Mouse (Mus musculus) liver, embryonic 16.5 days (tissue): ENCODE results near the gene Lin28a. TPM values are rescaled to one million over a fixed set of nuclear protein-coding genes. Genes with fewer than 3 reads are reported as not detected.

Experiments used
- ATAC-seq: fragments of 200-750 bp; cut with Nextera tagmentation; 2 replicates; pipeline ENCODE4 v1.8.0; 2017; ENCODE audit warnings: low read depth, mild to moderate bottlenecking, moderate number of reproducible peaks, moderate library complexity
- H3K27ac ChIP-seq: fragments of 300-500 bp; sonication (generic); 2 replicates; pipeline ENCODE4 v1.5.1; 2014; ENCODE audit warnings: mild to moderate bottlenecking, low read length
- H3K27me3 ChIP-seq: fragments of 300-500 bp; sonication (generic); 2 replicates; pipeline ENCODE4 v1.6.1; 2014; ENCODE audit warnings: low read depth, low read length, mixed read lengths; ENCODE audit not compliant: control insufficient read depth, insufficient read depth
- H3K36me3 ChIP-seq: fragments of 300-500 bp; sonication (generic); 2 replicates; pipeline ENCODE4 v1.6.1; 2014; ENCODE audit warnings: mild to moderate bottlenecking; ENCODE audit not compliant: control insufficient read depth, insufficient read depth
- H3K4me1 ChIP-seq: fragments of 300-500 bp; sonication (generic); 2 replicates; pipeline ENCODE4 v1.6.1; 2014; ENCODE audit warnings: low read depth, low read length, mixed read lengths; ENCODE audit not compliant: control insufficient read depth
- H3K4me2 ChIP-seq: fragments of 300-500 bp; sonication (generic); 2 replicates; pipeline ENCODE4 v1.6.1; 2014; ENCODE audit warnings: low read depth, low read length, mixed read lengths
- H3K4me3 ChIP-seq: fragments of 300-500 bp; sonication (generic); 2 replicates; pipeline ENCODE4 v1.5.1; 2014; ENCODE audit warnings: low read depth, mild to moderate bottlenecking, low read length
- H3K9ac ChIP-seq: fragments of 300-500 bp; sonication (generic); 2 replicates; pipeline ENCODE4 v1.6.1; 2014; ENCODE audit warnings: low read depth, low read length
- H3K9me3 ChIP-seq: fragments of 300-500 bp; sonication (generic); replicated peaks from 2 replicates; pipeline ENCODE4 v1.6.1; 2016; ENCODE audit warnings: low read length; ENCODE audit not compliant: control insufficient read depth
- WGBS: fragments of 180-500 bp; shearing (Covaris S2); extraction: QIAGEN DNeasy Blood & Tissue Kit; methylation state at CpG from one replicate; pipeline ENCODE4 v1.1.7; 2014; ENCODE audit not compliant: insufficient replicate concordance; 5-methylcytosine and 5-hydroxymethylcytosine counted together
- polyA plus RNA-seq: library from polyadenylated mRNA; unstranded; fragments of >200 nt; fragmentation: Nextera tagmentation; extraction: Ambion mirVana; gene quantifications from 2 replicates; pipeline ENCODE4 v1.2.1, GENCODE M21; 2015

The Lin28a gene
- polyA plus RNA-seq, 1 experiment from 2014 or later, result 1.5 TPM

DNA sequence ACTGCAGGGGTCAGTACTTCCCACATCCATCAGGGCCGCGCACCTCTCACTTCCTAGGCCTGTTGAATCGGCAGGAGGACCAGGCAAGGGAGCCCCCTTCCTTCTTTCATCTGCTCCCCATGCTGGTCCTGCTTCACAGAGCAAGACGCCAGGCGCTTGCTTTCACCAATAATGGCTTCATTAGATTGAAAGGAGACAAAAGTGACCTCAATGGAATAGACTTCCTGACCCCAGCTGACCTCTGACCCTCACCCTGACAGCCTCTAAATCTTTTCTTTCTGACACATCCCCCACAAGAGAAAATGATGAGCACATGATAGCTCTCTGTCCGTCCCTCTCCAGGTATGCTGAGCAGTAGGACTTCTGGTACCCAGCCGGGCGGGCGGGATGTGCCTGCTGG, 7.2 kb upstream of the Lin28a start:
- WGBS, result 64% methylated on average over 9 of the region's 9 CpGs
- H3K4me1 ChIP-seq, result no peaks in the 10 kb centered on the region

GRCm38 (mm10) chr4:134020621-134021020, 2.0 kb upstream of the Lin28a start:
- 4% methylated on average over 11 of the region's 11 CpGs for WGBS
- H3K27me3 ChIP-seq, result peaks cover 43% of the 10 kb centered on the region
- no peaks in the 10 kb centered on the region for H3K36me3 ChIP-seq
- H3K4me2 ChIP-seq, result no peak overlapping the region
- no peak overlapping the region for H3K4me3 ChIP-seq
- ATAC-seq, result no peak
- H3K27ac ChIP-seq, result no peak overlapping the region
- no peaks in the 10 kb centered on the region for H3K9me3 ChIP-seq
- H3K4me1 ChIP-seq, result peaks cover 7% of the 10 kb centered on the region
- no peak overlapping the region for H3K9ac ChIP-seq

More for the DNA sequence above, 7.2 kb upstream of the Lin28a start:
- H3K27me3 ChIP-seq, result no peaks in the 10 kb centered on the region
- H3K4me2 ChIP-seq, result no peak overlapping the region
- H3K9me3 ChIP-seq, result no peaks in the 10 kb centered on the region
- H3K9ac ChIP-seq, result no peak overlapping the region
- H3K36me3 ChIP-seq, result no peaks in the 10 kb centered on the region
- no peak overlapping the region for H3K27ac ChIP-seq
- no peak overlapping the region for H3K4me3 ChIP-seq
- no peak for ATAC-seq

- H3K9ac ChIP-seq, result no peak overlapping the region
- no peak overlapping the region for H3K4me3 ChIP-seq
- peaks cover 7% of the 10 kb centered on the region for H3K4me1 ChIP-seq
- no peak for ATAC-seq
- H3K27me3 ChIP-seq, result peaks cover 46% of the 10 kb centered on the region
- no peaks in the 10 kb centered on the region for H3K9me3 ChIP-seq
- H3K27ac ChIP-seq, result no peak overlapping the region
- WGBS, result 5% methylated on average over 16 of the region's 16 CpGs
- no peaks in the 10 kb centered on the region for H3K36me3 ChIP-seq
- no peak overlapping the region for H3K4me2 ChIP-seq
Observed at GRCm38 (mm10) chr4:134019641-134020351, 1.2 kb upstream of the Lin28a start.

DNA sequence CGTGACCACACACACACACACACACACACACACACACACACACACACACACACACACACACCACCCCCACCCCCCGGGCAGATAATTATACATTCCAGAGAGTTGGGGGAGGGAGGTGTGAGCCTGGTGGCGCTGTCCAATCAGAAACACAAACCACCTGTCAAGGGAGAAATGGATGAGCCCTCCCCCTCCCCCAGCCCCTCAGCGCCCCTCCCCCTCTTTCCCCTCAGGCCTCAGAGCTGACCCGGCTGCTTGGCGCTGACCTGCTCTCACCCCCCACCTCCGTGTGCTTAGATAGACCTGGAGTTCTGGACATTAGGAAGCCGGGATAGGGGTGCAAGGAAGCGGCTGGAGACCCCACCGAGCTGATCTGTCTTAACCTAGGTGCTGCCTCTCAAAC, 569 bp upstream of the Lin28a start:
- Histone ChIP-seq H3K36me3 (no peaks in the 10 kb centered on the region), H3K27me3 (peaks cover 46% of the 10 kb centered on the region), H3K27ac (no peak overlapping the region), H3K9me3 (no peaks in the 10 kb centered on the region), H3K4me1 (peaks cover 7% of the 10 kb centered on the region), H3K9ac (no peak overlapping the region), H3K4me3 (no peak overlapping the region), H3K4me2 (no peak overlapping the region)
- WGBS, result 4% methylated on average over 9 of the region's 10 CpGs
- no peak for ATAC-seq

DNA sequence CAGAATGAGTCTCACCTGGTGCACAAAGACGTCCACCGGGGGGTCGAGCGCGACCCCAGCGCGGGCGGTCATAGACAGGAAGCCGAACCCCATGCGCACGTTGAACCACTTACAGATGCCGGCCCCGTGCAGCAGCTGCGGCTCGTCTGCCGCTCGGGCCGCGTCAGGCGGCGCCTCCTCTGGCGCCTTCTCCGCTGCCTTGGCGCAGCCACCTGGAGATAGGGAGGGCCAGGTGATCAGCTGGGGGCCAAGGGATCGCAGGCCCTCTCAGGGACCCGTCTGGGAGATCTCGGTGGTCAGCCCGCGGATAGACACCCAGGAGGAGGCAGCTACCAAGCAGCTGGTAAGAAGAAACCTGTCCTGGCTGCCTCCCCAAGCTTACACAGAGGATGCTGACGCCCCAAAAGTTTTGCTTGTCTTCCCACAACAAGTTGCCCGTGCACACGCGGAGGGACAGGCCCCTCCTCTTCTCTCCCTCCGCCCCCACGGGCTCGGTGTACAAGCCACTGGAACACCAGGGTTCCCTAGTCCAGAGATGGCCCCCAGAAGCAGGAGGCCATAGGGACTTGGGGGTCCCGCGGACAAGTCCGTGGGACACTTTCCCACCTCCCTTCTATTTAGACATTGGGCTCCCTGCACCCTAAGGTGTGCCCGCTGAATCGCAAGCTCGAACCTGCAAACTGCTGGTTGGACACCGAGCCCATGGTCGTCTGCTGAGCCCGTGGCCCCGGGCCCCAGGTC, 433 bp downstream of the Lin28a start:
- H3K36me3 ChIP-seq, result no peaks in the 10 kb centered on the region
- H3K4me2 ChIP-seq, result peak overlapping the region; percentile 41
- no peak overlapping the region for H3K9ac ChIP-seq
- H3K4me3 ChIP-seq, result peak overlapping the region; percentile 29; the same call in 1 of the 2 replicates
- ATAC-seq, result no peak
- H3K9me3 ChIP-seq, result no peaks in the 10 kb centered on the region
- H3K27ac ChIP-seq, result no peak overlapping the region
- WGBS, result under 1% methylated on average over 46 of the region's 46 CpGs
- H3K27me3 ChIP-seq, result peaks cover 46% of the 10 kb centered on the region
- peaks cover 7% of the 10 kb centered on the region for H3K4me1 ChIP-seq

DNA sequence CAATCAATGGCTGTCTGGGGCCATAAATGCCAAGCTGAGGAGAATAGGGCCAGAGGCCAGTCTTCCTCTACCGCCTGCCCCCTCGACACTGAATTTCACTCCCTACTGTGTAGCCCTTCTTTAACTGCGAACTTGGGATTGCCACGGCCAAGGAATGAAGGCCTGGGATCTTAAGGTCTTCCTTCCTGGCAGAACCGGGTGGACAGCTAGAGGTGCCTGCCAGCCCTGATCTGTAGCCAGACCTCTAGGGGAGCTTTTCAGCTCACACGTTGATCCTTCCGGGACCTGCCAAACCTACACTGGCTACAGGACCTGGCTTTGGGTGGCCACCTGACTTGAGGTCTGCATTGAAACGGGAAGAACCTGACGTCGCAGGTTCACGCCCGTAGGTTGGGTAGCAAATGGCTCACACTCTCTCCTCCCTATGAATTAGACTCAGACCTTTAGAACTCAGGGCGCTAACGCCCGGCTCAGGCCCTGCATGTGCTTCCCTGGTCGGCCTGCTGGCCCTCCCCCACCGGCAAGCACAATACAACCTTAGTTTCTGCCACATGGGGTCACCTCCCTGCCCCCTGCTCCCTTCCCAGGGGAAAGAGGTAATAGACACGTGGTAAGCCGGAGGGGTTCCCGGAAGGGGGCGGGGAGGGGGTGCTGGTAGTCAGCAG, 1.3 kb downstream of the Lin28a start:
- no peak for ATAC-seq
- H3K9me3 ChIP-seq, result no peaks in the 10 kb centered on the region
- peaks cover 46% of the 10 kb centered on the region for H3K27me3 ChIP-seq
- whole genome bisulfite sequencing, result 7% methylated on average over 21 of the region's 21 CpGs
- no peak overlapping the region for H3K9ac ChIP-seq
- peaks cover 7% of the 10 kb centered on the region for H3K4me1 ChIP-seq
- peak overlapping the region; percentile 41 for H3K4me2 ChIP-seq
- H3K4me3 ChIP-seq, result no peak overlapping the region
- no peaks in the 10 kb centered on the region for H3K36me3 ChIP-seq
- H3K27ac ChIP-seq, result no peak overlapping the region

DNA sequence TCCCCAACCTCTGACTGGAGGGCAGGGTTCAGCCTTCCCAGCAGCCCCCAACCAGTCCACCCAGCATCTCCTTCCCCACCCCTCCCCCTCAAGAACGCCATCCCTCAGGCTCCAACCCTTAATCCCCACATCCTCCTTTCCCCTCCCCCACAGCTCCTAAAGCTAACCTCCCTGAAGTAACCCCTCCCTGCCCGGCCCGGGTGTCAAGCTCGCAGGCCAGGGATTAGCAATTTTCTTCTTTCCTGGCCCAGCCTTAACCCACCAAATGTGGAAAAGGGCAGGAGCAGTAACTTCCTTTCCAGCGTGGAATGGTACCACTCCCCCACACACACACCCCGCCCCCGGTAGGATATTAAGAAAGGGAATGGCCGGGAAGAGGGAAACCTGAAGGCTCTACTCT, 1.9 kb downstream of the Lin28a start:
- no peak overlapping the region for H3K4me3 ChIP-seq
- H3K27ac ChIP-seq, result no peak overlapping the region
- ATAC-seq, result no peak
- H3K4me2 ChIP-seq, result no peak overlapping the region
- no peak overlapping the region for H3K9ac ChIP-seq
- peaks cover 7% of the 10 kb centered on the region for H3K4me1 ChIP-seq
- WGBS, result 6% methylated on average over 8 of the region's 8 CpGs
- H3K9me3 ChIP-seq, result no peaks in the 10 kb centered on the region
- no peaks in the 10 kb centered on the region for H3K36me3 ChIP-seq
- peaks cover 48% of the 10 kb centered on the region for H3K27me3 ChIP-seq

- Histone ChIP-seq H3K36me3 (no peaks in the 10 kb centered on the region), H3K27ac (no peak overlapping the region), H3K9me3 (no peaks in the 10 kb centered on the region), H3K4me1 (peaks cover 7% of the 10 kb centered on the region), H3K4me2 (no peak overlapping the region), H3K4me3 (no peak overlapping the region), H3K9ac (no peak overlapping the region), H3K27me3 (peaks cover 48% of the 10 kb centered on the region)
- 19% methylated on average over 7 of the region's 7 CpGs for WGBS
- ATAC-seq, result no peak
Observed at GRCm38 (mm10) chr4:134016208-134016607, 2.4 kb downstream of the Lin28a start.
